Mouse (Mus musculus): ENCODE results near the gene Col15a1. TPM values are rescaled to one million over a fixed set of nuclear protein-coding genes. Genes with fewer than 3 reads are reported as not detected.

The Col15a1 gene
- polyA plus RNA-seq, 1 experiment from 2014 or later: 2.9 TPM

- DNase-seq (ENCODE audit: low spot score, missing footprints): no peak
- Histone ChIP-seq H3K4me2 (no peak overlapping the region), H3K4me1 (ENCODE audit: control insufficient read depth, insufficient read depth, low read length) (no peaks in the 10 kb centered on the region), H3K27ac (ENCODE audit: low read depth, low read length) (no peak overlapping the region), H3K4me3 (ENCODE audit: low read depth, low read length) (no peak overlapping the region), H3K9ac (ENCODE audit: low read length) (no peak overlapping the region), H3K9me3 (ENCODE audit: control insufficient read depth, low read length) (no peaks in the 10 kb centered on the region; the same call in 1 of the 2 replicates), H3K36me3 (ENCODE audit: control insufficient read depth, insufficient read depth, low read length) (no peaks in the 10 kb centered on the region), H3K27me3 (ENCODE audit: control insufficient read depth, insufficient read depth, low read length) (no peaks in the 10 kb centered on the region)
- no peak for ATAC-seq (ENCODE audit: low FRiP score)
- 82% methylated on average over 3 of the region's 3 CpGs for WGBS
Measured at GRCm38 (mm10) chr4:47295547-47295946, 87.6 kb downstream of the Col15a1 start.

GRCm38 (mm10) chr4:47300701-47301100 lies 92.7 kb downstream of the Col15a1 start:
- Histone ChIP-seq H3K36me3 (ENCODE audit: control insufficient read depth, insufficient read depth, low read length) (no peaks in the 10 kb centered on the region), H3K27ac (ENCODE audit: low read depth, low read length) (no peak overlapping the region), H3K27me3 (ENCODE audit: control insufficient read depth, insufficient read depth, low read length) (no peaks in the 10 kb centered on the region), H3K4me2 (no peak overlapping the region), H3K4me3 (ENCODE audit: low read depth, low read length) (no peak overlapping the region), H3K4me1 (ENCODE audit: control insufficient read depth, insufficient read depth, low read length) (no peaks in the 10 kb centered on the region), H3K9me3 (ENCODE audit: control insufficient read depth, low read length) (no peaks in the 10 kb centered on the region; the same call in 1 of the 2 replicates), H3K9ac (ENCODE audit: low read length) (no peak overlapping the region)
- WGBS: 85% methylated on average over 2 of the region's 2 CpGs
- ATAC-seq (ENCODE audit: low FRiP score): no peak
- DNase-seq (ENCODE audit: low spot score, missing footprints): no peak

- Histone ChIP-seq H3K27me3 (ENCODE audit: control insufficient read depth, insufficient read depth, low read length) (no peaks in the 10 kb centered on the region), H3K4me1 (ENCODE audit: control insufficient read depth, insufficient read depth, low read length) (no peaks in the 10 kb centered on the region), H3K4me3 (ENCODE audit: low read depth, low read length) (no peak overlapping the region), H3K27ac (ENCODE audit: low read depth, low read length) (no peak overlapping the region), H3K9ac (ENCODE audit: low read length) (no peak overlapping the region), H3K9me3 (ENCODE audit: control insufficient read depth, low read length) (no peaks in the 10 kb centered on the region; the same call in 1 of the 2 replicates), H3K4me2 (no peak overlapping the region), H3K36me3 (ENCODE audit: control insufficient read depth, insufficient read depth, low read length) (no peaks in the 10 kb centered on the region)
- ATAC-seq (ENCODE audit: low FRiP score) (no peak), DNase-seq (ENCODE audit: low spot score, missing footprints) (no peak)
- 84% methylated on average over 7 of the region's 7 CpGs for WGBS
Measured at GRCm38 (mm10) chr4:47302610-47303009, 94.6 kb downstream of the Col15a1 start.

- Histone ChIP-seq H3K9ac (ENCODE audit: low read length) (no peak overlapping the region), H3K27ac (ENCODE audit: low read depth, low read length) (no peak overlapping the region), H3K4me3 (ENCODE audit: low read depth, low read length) (no peak overlapping the region), H3K36me3 (ENCODE audit: control insufficient read depth, insufficient read depth, low read length) (no peaks in the 10 kb centered on the region), H3K4me2 (no peak overlapping the region), H3K27me3 (ENCODE audit: control insufficient read depth, insufficient read depth, low read length) (no peaks in the 10 kb centered on the region), H3K4me1 (ENCODE audit: control insufficient read depth, insufficient read depth, low read length) (no peaks in the 10 kb centered on the region), H3K9me3 (ENCODE audit: control insufficient read depth, low read length) (no peaks in the 10 kb centered on the region; the same call in 1 of the 2 replicates)
- ATAC-seq (ENCODE audit: low FRiP score) (no peak), DNase-seq (ENCODE audit: low spot score, missing footprints) (no peak)
- 86% methylated on average over 5 of the region's 5 CpGs for WGBS
Measured at GRCm38 (mm10) chr4:47303340-47303998, 95.5 kb downstream of the Col15a1 start.

- Histone ChIP-seq H3K9me3 (ENCODE audit: control insufficient read depth, low read length) (no peaks in the 10 kb centered on the region), H3K4me3 (ENCODE audit: low read depth, low read length) (no peak overlapping the region), H3K27ac (ENCODE audit: low read depth, low read length) (no peak overlapping the region), H3K36me3 (ENCODE audit: control insufficient read depth, insufficient read depth, low read length) (no peaks in the 10 kb centered on the region), H3K4me2 (no peak overlapping the region), H3K27me3 (ENCODE audit: control insufficient read depth, insufficient read depth, low read length) (no peaks in the 10 kb centered on the region), H3K4me1 (ENCODE audit: control insufficient read depth, insufficient read depth, low read length) (no peaks in the 10 kb centered on the region), H3K9ac (ENCODE audit: low read length) (no peak overlapping the region)
- WGBS: 86% methylated on average over 12 of the region's 12 CpGs
- no peak for DNase-seq (ENCODE audit: low spot score, missing footprints)
- no peak for ATAC-seq (ENCODE audit: low FRiP score)
Measured at GRCm38 (mm10) chr4:47309886-47310625, 102.1 kb downstream of the Col15a1 start.

GRCm38 (mm10) chr4:47310812-47311211 lies 102.9 kb downstream of the Col15a1 start:
- Histone ChIP-seq H3K4me2 (no peak overlapping the region), H3K4me3 (ENCODE audit: low read depth, low read length) (no peak overlapping the region), H3K36me3 (ENCODE audit: control insufficient read depth, insufficient read depth, low read length) (no peaks in the 10 kb centered on the region), H3K27ac (ENCODE audit: low read depth, low read length) (no peak overlapping the region), H3K27me3 (ENCODE audit: control insufficient read depth, insufficient read depth, low read length) (no peaks in the 10 kb centered on the region), H3K4me1 (ENCODE audit: control insufficient read depth, insufficient read depth, low read length) (no peaks in the 10 kb centered on the region), H3K9me3 (ENCODE audit: control insufficient read depth, low read length) (no peaks in the 10 kb centered on the region), H3K9ac (ENCODE audit: low read length) (no peak overlapping the region)
- DNase-seq (ENCODE audit: low spot score, missing footprints): no peak
- no peak for ATAC-seq (ENCODE audit: low FRiP score)
- 87% methylated on average over 6 of the region's 6 CpGs for WGBS

GRCm38 (mm10) chr4:47311467-47311866 lies 103.5 kb downstream of the Col15a1 start:
- WGBS: 84% methylated on average over 6 of the region's 6 CpGs
- Histone ChIP-seq H3K4me2 (no peak overlapping the region), H3K4me1 (ENCODE audit: control insufficient read depth, insufficient read depth, low read length) (no peaks in the 10 kb centered on the region), H3K9ac (ENCODE audit: low read length) (no peak overlapping the region), H3K36me3 (ENCODE audit: control insufficient read depth, insufficient read depth, low read length) (no peaks in the 10 kb centered on the region), H3K27ac (ENCODE audit: low read depth, low read length) (no peak overlapping the region), H3K9me3 (ENCODE audit: control insufficient read depth, low read length) (no peaks in the 10 kb centered on the region), H3K4me3 (ENCODE audit: low read depth, low read length) (no peak overlapping the region), H3K27me3 (ENCODE audit: control insufficient read depth, insufficient read depth, low read length) (no peaks in the 10 kb centered on the region)
- DNase-seq (ENCODE audit: low spot score, missing footprints) (no peak), ATAC-seq (ENCODE audit: low FRiP score) (no peak)

- no peaks in the 10 kb centered on the region for H3K9me3 ChIP-seq (ENCODE audit: control insufficient read depth, low read length)
- H3K4me1 ChIP-seq (ENCODE audit: control insufficient read depth, insufficient read depth, low read length): no peaks in the 10 kb centered on the region
- no peak for ATAC-seq (ENCODE audit: low FRiP score)
- 73% methylated on average over 7 of the region's 7 CpGs for WGBS
- no peaks in the 10 kb centered on the region for H3K36me3 ChIP-seq (ENCODE audit: control insufficient read depth, insufficient read depth, low read length)
- no peaks in the 10 kb centered on the region for H3K27me3 ChIP-seq (ENCODE audit: control insufficient read depth, insufficient read depth, low read length)
- no peak overlapping the region for H3K4me2 ChIP-seq
- DNase-seq (ENCODE audit: low spot score, missing footprints): no peak
- H3K9ac ChIP-seq (ENCODE audit: low read length): no peak overlapping the region
- H3K4me3 ChIP-seq (ENCODE audit: low read depth, low read length): no peak overlapping the region
- H3K27ac ChIP-seq (ENCODE audit: low read depth, low read length): no peak overlapping the region
Measured at GRCm38 (mm10) chr4:47311929-47312328, 104.0 kb downstream of the Col15a1 start.

- Histone ChIP-seq H3K4me1 (ENCODE audit: control insufficient read depth, insufficient read depth, low read length) (no peaks in the 10 kb centered on the region), H3K36me3 (ENCODE audit: control insufficient read depth, insufficient read depth, low read length) (no peaks in the 10 kb centered on the region), H3K27ac (ENCODE audit: low read depth, low read length) (no peak overlapping the region), H3K9me3 (ENCODE audit: control insufficient read depth, low read length) (no peaks in the 10 kb centered on the region), H3K4me2 (no peak overlapping the region), H3K4me3 (ENCODE audit: low read depth, low read length) (no peak overlapping the region), H3K9ac (ENCODE audit: low read length) (no peak overlapping the region), H3K27me3 (ENCODE audit: control insufficient read depth, insufficient read depth, low read length) (no peaks in the 10 kb centered on the region)
- ATAC-seq (ENCODE audit: low FRiP score) (no peak), DNase-seq (ENCODE audit: low spot score, missing footprints) (no peak)
- 84% methylated on average over 14 of the region's 14 CpGs for WGBS
Measured at GRCm38 (mm10) chr4:47312676-47313075, 104.7 kb downstream of the Col15a1 start.

Data from midbrain, embryonic 11.5 days (tissue).